Mouse (Mus musculus): ENCODE results near the gene Musk.

DNA sequence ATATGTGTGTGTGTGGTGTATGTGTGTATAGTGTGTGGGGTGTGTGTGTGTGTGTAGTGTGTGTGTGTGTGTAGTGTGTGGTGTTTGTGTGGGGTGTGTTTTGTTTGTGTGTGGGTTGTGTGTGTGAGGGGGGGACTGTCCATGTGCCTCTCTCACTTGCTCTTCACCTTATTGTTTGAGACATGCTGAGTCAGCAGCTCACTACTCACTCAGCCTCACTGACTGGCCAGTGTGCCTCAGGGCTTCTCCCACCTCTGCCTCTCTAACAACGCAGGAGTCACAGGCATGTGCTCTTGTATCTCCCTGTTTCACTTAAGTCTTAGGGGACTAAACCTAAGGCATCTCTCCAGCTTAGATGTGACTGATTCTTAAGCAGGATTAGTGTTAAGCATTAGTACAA is 6.1 kb downstream of the Musk start:
- no peak for TF ChIP-seq CTCF (IDR thresholded peaks at IDR 0.05; ENCODE audit: low read depth)
- no peak for TF ChIP-seq EP300 (IDR thresholded peaks at IDR 0.05; ENCODE audit: low read depth)
